Mouse (Mus musculus): Measurements from ENCODE around the gene Vpreb3. TPM values are rescaled to one million over a fixed set of nuclear protein-coding genes. Genes with fewer than 3 reads are reported as not detected.
A peak's percentile ranks its signal among the peaks of the same experiment; 100 is the strongest.

The Vpreb3 gene
- polyA plus RNA-seq, 1 experiment from 2014 or later: 0.67 TPM

DNA sequence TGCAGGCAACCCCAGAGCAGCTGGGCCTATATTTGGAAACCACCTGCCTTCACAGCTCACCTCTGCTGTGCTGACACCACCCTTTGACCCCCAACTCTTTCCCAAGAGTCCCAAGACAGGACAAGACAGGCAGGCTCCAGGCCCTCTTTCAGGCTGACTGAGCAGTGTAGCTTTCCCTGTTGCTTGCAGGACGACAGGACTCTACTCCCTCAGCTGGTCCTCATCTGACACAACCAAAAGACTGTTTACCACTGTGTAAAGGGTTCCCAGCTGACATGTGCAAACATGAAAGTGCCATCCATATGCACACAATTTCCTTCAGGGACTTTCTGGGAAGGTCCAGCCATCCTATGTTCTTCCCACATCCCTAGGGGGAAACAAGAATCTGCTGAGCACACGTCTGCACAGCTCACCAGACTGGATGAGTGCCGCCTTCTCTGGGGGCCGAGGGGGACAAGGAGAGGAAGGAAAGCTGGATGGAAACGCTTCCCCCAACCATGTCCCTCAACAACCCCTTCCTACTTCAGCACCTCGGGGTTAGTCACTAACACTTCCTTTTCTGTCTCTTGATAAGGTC is 29.8 kb upstream of the Vpreb3 start:
- Histone ChIP-seq H3K4me3 (replicated peaks) (no peak overlapping the region), H3K27ac (no peak overlapping the region), H3K27me3 (no peaks in the 10 kb centered on the region), H3K4me2 (no peak overlapping the region), H3K9me3 (replicated peaks) (no peaks in the 10 kb centered on the region), H3K36me3 (peaks cover 76% of the 10 kb centered on the region), H3K9ac (no peak overlapping the region), H3K4me1 (replicated peaks) (peaks cover 4% of the 10 kb centered on the region)
- WGBS (ENCODE audit: insufficient replicate concordance): 54% methylated on average over 6 of the region's 6 CpGs
- DNase-seq (no peak), ATAC-seq (ENCODE audit: low read depth) (no peak)

- peaks cover 73% of the 10 kb centered on the region for H3K36me3 ChIP-seq
- H3K27ac ChIP-seq: no peak overlapping the region
- DNase-seq (no peak), ATAC-seq (ENCODE audit: low read depth) (no peak)
- H3K4me3 ChIP-seq (replicated peaks): no peak overlapping the region
- no peak overlapping the region for H3K4me2 ChIP-seq
- no peak overlapping the region for H3K9ac ChIP-seq
- H3K9me3 ChIP-seq (replicated peaks): no peaks in the 10 kb centered on the region
- no peaks in the 10 kb centered on the region for H3K27me3 ChIP-seq
- 75% methylated on average over 7 of the region's 7 CpGs for WGBS (ENCODE audit: insufficient replicate concordance)
- H3K4me1 ChIP-seq (replicated peaks): peaks cover 27% of the 10 kb centered on the region
These were observed 27.3 kb upstream of the Vpreb3 start for GRCm38 (mm10) chr10:75915557-75915956.

DNA sequence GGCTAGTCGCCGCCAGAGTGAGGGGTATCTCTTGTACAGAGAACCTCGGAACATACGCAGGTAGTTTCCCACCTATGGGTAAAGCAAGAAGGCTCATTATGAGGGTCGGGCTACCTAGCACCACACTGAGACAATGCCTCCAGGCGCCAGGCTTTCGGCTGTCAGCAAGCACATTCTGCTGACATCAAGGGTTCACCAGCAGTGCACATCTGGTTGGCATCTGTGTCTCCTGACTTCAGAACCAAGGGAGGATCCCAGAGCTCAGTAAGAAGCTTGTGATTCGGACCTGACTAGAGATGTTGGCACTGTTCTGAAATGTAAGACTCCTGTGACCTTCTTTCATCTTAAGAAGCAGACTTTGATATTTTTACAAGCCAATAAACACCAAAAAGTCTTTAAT is 26.0 kb upstream of the Vpreb3 start:
- Histone ChIP-seq H3K9ac (no peak overlapping the region), H3K4me1 (replicated peaks) (peaks cover 33% of the 10 kb centered on the region), H3K4me2 (no peak overlapping the region), H3K9me3 (replicated peaks) (no peaks in the 10 kb centered on the region), H3K27me3 (no peaks in the 10 kb centered on the region), H3K27ac (no peak overlapping the region), H3K4me3 (replicated peaks) (no peak overlapping the region), H3K36me3 (peaks cover 61% of the 10 kb centered on the region)
- DNase-seq (no peak), ATAC-seq (ENCODE audit: low read depth) (no peak)
- 83% methylated on average over 8 of the region's 8 CpGs for WGBS (ENCODE audit: insufficient replicate concordance)

- H3K4me3 ChIP-seq (replicated peaks): no peak overlapping the region
- H3K36me3 ChIP-seq: peaks cover 46% of the 10 kb centered on the region
- ATAC-seq (ENCODE audit: low read depth) (no peak), DNase-seq (no peak)
- no peaks in the 10 kb centered on the region for H3K9me3 ChIP-seq (replicated peaks)
- peak overlapping the region; percentile 34 for H3K9ac ChIP-seq
- peaks cover 43% of the 10 kb centered on the region for H3K4me1 ChIP-seq (replicated peaks)
- H3K4me2 ChIP-seq: no peak overlapping the region
- WGBS (ENCODE audit: insufficient replicate concordance): 83% methylated on average over 5 of the region's 5 CpGs
- no peaks in the 10 kb centered on the region for H3K27me3 ChIP-seq
- H3K27ac ChIP-seq: no peak overlapping the region
These were observed 23.8 kb upstream of the Vpreb3 start for GRCm38 (mm10) chr10:75919026-75919425.

GRCm38 (mm10) chr10:75921026-75921725 is 21.7 kb upstream of the Vpreb3 start, which contains the start of gene Smarcb1:
Gene Smarcb1 (minus strand): TSS chr10:75921617.
- H3K27ac ChIP-seq: peak within 1 kb of the TSS; percentile 93
- whole genome bisulfite sequencing (ENCODE audit: insufficient replicate concordance): under 1% methylated on average over 76 of the region's 76 CpGs
- H3K9me3 ChIP-seq (replicated peaks): no peaks in the 10 kb centered on the region
- H3K4me1 ChIP-seq (replicated peaks): peaks cover 43% of the 10 kb centered on the region
- H3K36me3 ChIP-seq: peaks cover 27% of the 10 kb centered on the region
- ATAC-seq (ENCODE audit: low read depth) (peak; percentile 94), DNase-seq (peak; percentile 91)
- peaks cover 10% of the 10 kb centered on the region for H3K27me3 ChIP-seq
- peak within 1 kb of the TSS; percentile 97 for H3K4me3 ChIP-seq (replicated peaks)
- H3K9ac ChIP-seq: peak within 1 kb of the TSS; percentile 94
- H3K4me2 ChIP-seq: peak within 1 kb of the TSS; percentile 97

GRCm38 (mm10) chr10:75921726-75922560 is 20.9 kb upstream of the Vpreb3 start:
- Histone ChIP-seq H3K9ac (peak overlapping the region; percentile 94), H3K4me2 (peak overlapping the region; percentile 97), H3K36me3 (peaks cover 19% of the 10 kb centered on the region), H3K4me1 (replicated peaks) (peaks cover 43% of the 10 kb centered on the region), H3K27ac (peak overlapping the region; percentile 93), H3K4me3 (replicated peaks) (peak overlapping the region; percentile 97), H3K27me3 (peaks cover 16% of the 10 kb centered on the region), H3K9me3 (replicated peaks) (no peaks in the 10 kb centered on the region)
- ATAC-seq (ENCODE audit: low read depth) (peak; percentile 35), DNase-seq (no peak)
- WGBS (ENCODE audit: insufficient replicate concordance): 6% methylated on average over 22 of the region's 22 CpGs

- 47% methylated on average over 2 of the region's 2 CpGs for WGBS (ENCODE audit: insufficient replicate concordance)
- Histone ChIP-seq H3K9me3 (replicated peaks) (no peaks in the 10 kb centered on the region), H3K36me3 (peaks cover 4% of the 10 kb centered on the region; the same call in 1 of the 2 replicates), H3K4me3 (replicated peaks) (no peak overlapping the region), H3K4me1 (replicated peaks) (peaks cover 32% of the 10 kb centered on the region), H3K9ac (no peak overlapping the region), H3K4me2 (no peak overlapping the region), H3K27ac (no peak overlapping the region), H3K27me3 (peaks cover 40% of the 10 kb centered on the region)
- DNase-seq (no peak), ATAC-seq (ENCODE audit: low read depth) (no peak)
These were observed 18.5 kb upstream of the Vpreb3 start for GRCm38 (mm10) chr10:75924324-75924723.

DNA sequence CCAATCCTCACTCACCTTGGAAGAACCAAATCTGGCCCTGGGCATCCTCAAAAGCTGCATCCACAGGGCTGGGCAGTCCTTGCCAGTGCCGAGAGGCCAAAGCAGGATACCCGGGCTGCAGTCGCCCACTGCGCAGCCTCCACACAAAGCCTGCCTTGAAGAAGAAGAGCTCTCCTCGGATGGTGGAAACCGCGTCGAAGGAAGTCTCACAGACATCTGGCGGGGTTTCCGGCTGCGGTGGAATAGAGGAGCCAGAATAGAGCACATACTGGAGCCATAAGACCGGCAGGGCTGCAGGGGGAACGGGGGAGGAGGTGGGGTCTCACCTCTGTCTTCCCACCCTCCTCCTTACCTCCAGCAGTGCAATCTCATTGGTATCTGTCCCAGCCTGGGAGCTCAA is 16.5 kb upstream of the Vpreb3 start:
- H3K27ac ChIP-seq: no peak overlapping the region
- WGBS (ENCODE audit: insufficient replicate concordance): 43% methylated on average over 13 of the region's 13 CpGs
- DNase-seq (no peak), ATAC-seq (ENCODE audit: low read depth) (no peak)
- H3K4me2 ChIP-seq: no peak overlapping the region
- H3K27me3 ChIP-seq: peaks cover 61% of the 10 kb centered on the region
- H3K9ac ChIP-seq: no peak overlapping the region
- H3K36me3 ChIP-seq: no peaks in the 10 kb centered on the region
- no peak overlapping the region for H3K4me3 ChIP-seq (replicated peaks)
- H3K9me3 ChIP-seq (replicated peaks): no peaks in the 10 kb centered on the region
- peaks cover 26% of the 10 kb centered on the region for H3K4me1 ChIP-seq (replicated peaks)

DNA sequence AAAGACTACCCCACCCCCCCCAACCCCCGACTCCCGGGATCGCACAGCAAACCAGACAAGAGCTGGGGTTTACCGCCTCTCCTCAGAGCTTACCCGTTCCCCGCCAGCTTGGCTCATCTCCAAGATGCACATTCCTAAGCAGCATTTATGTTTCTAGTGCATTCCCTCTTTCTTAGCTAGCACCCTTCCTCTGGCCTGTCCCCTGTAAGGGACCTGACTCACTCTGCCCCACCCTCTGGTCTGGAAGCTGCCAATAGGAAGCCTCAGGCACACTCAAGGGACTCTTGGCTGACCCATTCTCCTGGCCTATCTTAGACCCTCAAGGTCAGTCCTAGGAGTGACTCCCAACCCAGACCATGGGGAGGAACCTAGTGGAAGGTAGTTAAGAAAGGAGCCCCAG is 12.6 kb upstream of the Vpreb3 start:
- Histone ChIP-seq H3K4me2 (no peak overlapping the region; the same call in 1 of the 2 replicates), H3K9me3 (replicated peaks) (no peaks in the 10 kb centered on the region), H3K4me3 (replicated peaks) (no peak overlapping the region), H3K9ac (no peak overlapping the region), H3K4me1 (replicated peaks) (peaks cover 35% of the 10 kb centered on the region), H3K27me3 (peaks cover 87% of the 10 kb centered on the region), H3K27ac (no peak overlapping the region), H3K36me3 (no peaks in the 10 kb centered on the region)
- no peak for DNase-seq
- ATAC-seq (ENCODE audit: low read depth): no peak
- 33% methylated on average over 6 of the region's 6 CpGs for WGBS (ENCODE audit: insufficient replicate concordance)

- Histone ChIP-seq H3K27me3 (peaks cover 78% of the 10 kb centered on the region), H3K4me2 (no peak overlapping the region), H3K27ac (no peak overlapping the region), H3K9ac (peak overlapping the region; percentile 64; the same call in 1 of the 2 replicates), H3K4me3 (replicated peaks) (no peak overlapping the region), H3K36me3 (no peaks in the 10 kb centered on the region), H3K9me3 (replicated peaks) (no peaks in the 10 kb centered on the region), H3K4me1 (replicated peaks) (peaks cover 43% of the 10 kb centered on the region)
- DNase-seq (no peak), ATAC-seq (ENCODE audit: low read depth) (no peak)
- 27% methylated on average over 7 of the region's 7 CpGs for WGBS (ENCODE audit: insufficient replicate concordance)
These were observed 11.5 kb upstream of the Vpreb3 start for GRCm38 (mm10) chr10:75931311-75931710.

DNA sequence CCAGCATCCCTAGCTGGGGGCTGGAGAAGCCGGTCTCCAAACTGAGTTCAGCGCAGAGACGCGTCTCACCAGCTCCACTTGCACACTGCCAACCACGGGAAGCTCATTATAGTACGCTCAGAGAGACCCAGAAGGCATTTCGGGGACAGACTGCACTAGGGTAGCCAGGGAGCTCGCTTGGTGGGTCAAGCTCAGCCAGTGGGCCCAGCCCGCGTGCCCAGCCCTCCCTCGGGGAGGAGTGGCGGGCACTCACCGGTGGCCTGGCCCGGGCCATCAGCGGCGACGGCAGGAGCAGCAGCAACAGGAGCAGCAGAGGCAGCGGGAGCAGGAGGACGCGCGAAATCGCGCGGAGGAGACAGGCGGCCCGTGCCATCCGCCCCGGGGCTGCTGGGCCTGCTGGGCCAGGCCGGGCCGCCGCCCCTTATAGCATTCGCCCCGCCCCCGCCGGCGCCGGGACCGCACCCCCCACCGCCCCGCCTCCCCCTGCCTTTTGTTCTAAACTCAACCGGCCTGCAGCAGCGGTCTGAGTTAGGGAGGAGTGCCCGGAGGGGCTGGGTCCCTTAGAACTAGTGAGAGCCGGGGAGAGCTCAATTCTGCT is 10.7 kb upstream of the Vpreb3 start:
- Histone ChIP-seq H3K36me3 (peaks cover 4% of the 10 kb centered on the region), H3K9ac (peak overlapping the region; percentile 64), H3K27ac (no peak overlapping the region), H3K4me1 (replicated peaks) (peaks cover 52% of the 10 kb centered on the region), H3K4me3 (replicated peaks) (peak overlapping the region; percentile 57), H3K27me3 (peaks cover 72% of the 10 kb centered on the region), H3K9me3 (replicated peaks) (no peaks in the 10 kb centered on the region), H3K4me2 (peak overlapping the region; percentile 79)
- DNase-seq (no peak), ATAC-seq (ENCODE audit: low read depth) (peak; percentile 33)
- 3% methylated on average over 44 of the region's 44 CpGs for WGBS (ENCODE audit: insufficient replicate concordance)

Data from liver, embryonic 13.5 days (tissue).